Mouse (Mus musculus): ENCODE measurements around the gene Atp8b3.

Atp8b3 gene

DNA sequence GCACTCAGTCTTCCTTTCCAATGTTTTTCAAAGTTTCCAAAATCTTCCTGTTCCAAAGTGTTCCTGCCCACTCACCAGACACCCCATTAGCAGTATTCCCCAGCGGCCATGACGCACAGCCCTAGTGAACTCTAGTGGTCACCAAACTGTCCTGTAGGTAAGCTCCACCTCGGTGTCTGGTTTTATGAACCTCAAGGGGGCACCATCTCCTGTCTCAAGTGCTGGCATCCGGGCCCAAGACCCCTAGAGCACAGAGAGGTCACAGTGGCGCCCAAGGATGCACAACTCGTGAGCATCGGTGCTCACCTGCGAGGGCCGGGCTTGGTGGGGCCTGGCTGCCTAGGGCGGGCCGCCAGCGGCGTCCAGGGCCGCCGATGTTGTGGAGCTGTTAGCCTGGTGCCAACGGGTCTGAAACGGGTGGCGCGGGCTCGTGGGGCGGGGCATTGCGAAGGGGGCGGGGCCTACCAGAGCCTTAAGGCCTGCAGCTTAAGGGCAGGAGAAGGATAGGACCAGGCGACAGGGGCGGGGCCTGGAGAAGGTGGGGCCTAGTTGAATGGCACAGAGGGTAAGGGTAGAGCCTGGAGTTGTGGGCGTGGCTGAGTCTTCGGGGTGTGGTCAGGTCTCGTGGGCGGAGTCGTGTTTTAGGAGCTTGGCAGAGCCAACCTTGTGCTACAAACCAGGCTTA, at the start of gene Atp8b3:
Gene Atp8b3, minus strand, starts transcription at position 415 of the 685 bp plus-strand sequence.
- Histone ChIP-seq H3K27me3 (ENCODE audit: insufficient read depth, low read length) (peaks cover 12% of the 10 kb centered on the region), H3K36me3 (ENCODE audit: insufficient read depth, low read length) (peaks cover 36% of the 10 kb centered on the region), H3K9me3 (ENCODE audit: low read length) (no peaks in the 10 kb centered on the region), H3K4me3 (replicated peaks; ENCODE audit: low read length) (peak within 1 kb of the TSS; percentile 82), H3K4me1 (replicated peaks; ENCODE audit: low read depth, low read length) (peaks cover 65% of the 10 kb centered on the region)
- TF ChIP-seq NANOG (IDR thresholded peaks at IDR 0.05; ENCODE audit: borderline replicate concordance, low read length) (no peak), CTCF (conservative IDR thresholded peaks at IDR 0.05; ENCODE audit: low read length) (peak; percentile 18; the same call in 1 of the 2 replicates), POU5F1 (IDR thresholded peaks at IDR 0.05; ENCODE audit: borderline replicate concordance, low read length) (no peak)

DNA sequence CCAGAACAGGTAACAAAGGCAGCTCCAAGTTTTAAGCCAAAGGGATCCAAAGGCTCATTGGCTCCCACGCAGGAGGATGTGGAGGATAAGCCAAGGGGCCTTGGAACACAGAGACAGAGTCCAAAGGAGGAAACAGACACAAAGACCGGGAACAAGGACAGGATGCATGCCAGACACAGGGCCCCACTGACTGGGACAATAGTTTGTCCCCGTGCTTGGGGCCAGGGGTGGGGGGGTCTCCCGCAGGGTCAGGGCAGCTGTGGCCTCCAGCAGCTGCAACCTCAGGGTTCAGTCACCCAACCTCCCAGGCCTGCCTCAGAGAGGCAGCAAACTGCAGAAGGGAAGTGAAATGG, 48.4 kb upstream of the Atp8b3 start:
- TF ChIP-seq CTCF (conservative IDR thresholded peaks at IDR 0.05; ENCODE audit: low read length) (no peak), POU5F1 (IDR thresholded peaks at IDR 0.05; ENCODE audit: borderline replicate concordance, low read length) (no peak), NANOG (IDR thresholded peaks at IDR 0.05; ENCODE audit: borderline replicate concordance, low read length) (no peak)
- H3K4me3 ChIP-seq (replicated peaks; ENCODE audit: low read length), result peak overlapping the region; percentile 70
- H3K27me3 ChIP-seq (ENCODE audit: insufficient read depth, low read length), result no peaks in the 10 kb centered on the region
- H3K9me3 ChIP-seq (ENCODE audit: low read length), result no peaks in the 10 kb centered on the region
- H3K4me1 ChIP-seq (replicated peaks; ENCODE audit: low read depth, low read length), result peaks cover 85% of the 10 kb centered on the region
- peaks cover 39% of the 10 kb centered on the region for H3K36me3 ChIP-seq (ENCODE audit: insufficient read depth, low read length)

DNA sequence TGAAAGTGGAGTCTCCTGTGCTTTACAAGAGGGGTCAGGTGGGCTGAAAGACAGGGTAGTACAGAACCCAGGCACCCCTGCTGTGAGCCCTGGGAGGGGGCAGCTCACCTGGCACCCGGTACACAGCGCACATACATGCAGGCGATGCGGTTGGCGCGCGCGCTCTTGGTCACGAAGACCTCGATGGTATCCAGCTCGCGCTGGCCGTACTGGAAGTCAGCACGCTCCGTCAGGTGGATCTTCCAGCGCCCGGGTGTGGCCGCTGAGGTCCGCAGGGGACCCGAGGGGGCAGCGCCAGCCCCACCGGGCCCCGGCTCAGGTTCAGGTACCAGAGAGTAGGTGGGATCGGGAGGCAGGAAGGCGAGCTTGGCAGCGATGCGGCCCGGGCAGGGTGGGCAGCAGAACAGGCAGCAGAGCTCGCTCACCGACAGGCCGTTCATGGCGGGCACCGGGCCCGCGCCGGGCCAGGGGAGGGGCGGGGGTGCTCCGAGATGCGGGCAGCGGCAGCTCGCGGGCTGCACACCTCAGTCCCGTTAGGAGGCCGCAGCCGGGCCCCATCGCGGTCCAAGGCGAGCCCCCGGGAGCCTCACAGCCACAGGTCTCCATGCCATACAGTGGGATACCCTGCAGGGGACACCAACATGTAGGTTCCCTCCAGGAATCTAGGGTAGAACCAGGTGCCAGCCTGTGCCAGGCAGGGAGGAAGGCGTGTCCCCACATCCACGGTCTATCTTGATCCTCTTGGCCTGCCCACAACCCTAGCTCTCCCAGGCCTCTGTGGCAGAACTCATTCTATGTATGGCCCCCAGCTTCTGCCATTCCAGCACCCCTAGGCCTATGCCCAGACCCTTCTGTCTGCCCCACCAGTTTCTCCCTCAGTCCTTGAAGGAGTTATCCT, 47.7 kb upstream of the Atp8b3 start:
- H3K4me3 ChIP-seq (replicated peaks; ENCODE audit: low read length), result peak overlapping the region; percentile 70
- TF ChIP-seq POU5F1 (IDR thresholded peaks at IDR 0.05; ENCODE audit: borderline replicate concordance, low read length) (no peak), NANOG (IDR thresholded peaks at IDR 0.05; ENCODE audit: borderline replicate concordance, low read length) (no peak)
- H3K36me3 ChIP-seq (ENCODE audit: insufficient read depth, low read length), result peaks cover 43% of the 10 kb centered on the region
- no peaks in the 10 kb centered on the region for H3K27me3 ChIP-seq (ENCODE audit: insufficient read depth, low read length)
- H3K4me1 ChIP-seq (replicated peaks; ENCODE audit: low read depth, low read length), result peaks cover 80% of the 10 kb centered on the region
- H3K9me3 ChIP-seq (ENCODE audit: low read length), result no peaks in the 10 kb centered on the region

DNA sequence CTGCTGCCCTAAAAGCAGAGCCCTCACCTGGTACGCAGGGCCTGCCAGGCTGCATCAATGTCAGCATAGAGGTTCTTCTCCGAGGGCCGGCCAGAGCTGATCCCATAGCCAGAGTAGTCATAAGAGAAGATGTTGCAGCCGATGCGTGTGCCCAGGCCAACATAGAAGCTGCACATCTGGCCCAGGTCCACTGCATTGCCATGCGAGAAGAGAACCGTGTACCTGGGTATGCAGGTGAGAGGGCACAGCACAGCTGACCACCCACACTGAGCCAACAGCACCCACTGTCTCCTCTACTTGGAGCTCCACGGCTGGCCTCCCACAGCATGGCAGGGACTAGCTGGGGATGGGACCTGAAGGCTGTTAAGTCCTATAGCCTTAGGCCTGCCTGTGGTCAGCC, 46.7 kb upstream of the Atp8b3 start:
- no peaks in the 10 kb centered on the region for H3K9me3 ChIP-seq (ENCODE audit: low read length)
- peaks cover 70% of the 10 kb centered on the region for H3K4me1 ChIP-seq (replicated peaks; ENCODE audit: low read depth, low read length)
- no peaks in the 10 kb centered on the region for H3K27me3 ChIP-seq (ENCODE audit: insufficient read depth, low read length)
- H3K36me3 ChIP-seq (ENCODE audit: insufficient read depth, low read length), result peaks cover 54% of the 10 kb centered on the region
- H3K4me3 ChIP-seq (replicated peaks; ENCODE audit: low read length), result no peak overlapping the region; the same call in 1 of the 2 replicates
- no peak for TF ChIP-seq CTCF (conservative IDR thresholded peaks at IDR 0.05; ENCODE audit: low read length)
- TF ChIP-seq POU5F1 (IDR thresholded peaks at IDR 0.05; ENCODE audit: borderline replicate concordance, low read length), result no peak
- no peak for TF ChIP-seq NANOG (IDR thresholded peaks at IDR 0.05; ENCODE audit: borderline replicate concordance, low read length)

GRCm38 (mm10) chr10:80584642-80585552, 46.0 kb upstream of the Atp8b3 start:
- peaks cover 73% of the 10 kb centered on the region for H3K4me1 ChIP-seq (replicated peaks; ENCODE audit: low read depth, low read length)
- TF ChIP-seq POU5F1 (IDR thresholded peaks at IDR 0.05; ENCODE audit: borderline replicate concordance, low read length), result no peak
- H3K9me3 ChIP-seq (ENCODE audit: low read length), result no peaks in the 10 kb centered on the region
- peak overlapping the region; percentile 66 for H3K4me3 ChIP-seq (replicated peaks; ENCODE audit: low read length)
- H3K36me3 ChIP-seq (ENCODE audit: insufficient read depth, low read length), result peaks cover 54% of the 10 kb centered on the region
- no peaks in the 10 kb centered on the region for H3K27me3 ChIP-seq (ENCODE audit: insufficient read depth, low read length)

DNA sequence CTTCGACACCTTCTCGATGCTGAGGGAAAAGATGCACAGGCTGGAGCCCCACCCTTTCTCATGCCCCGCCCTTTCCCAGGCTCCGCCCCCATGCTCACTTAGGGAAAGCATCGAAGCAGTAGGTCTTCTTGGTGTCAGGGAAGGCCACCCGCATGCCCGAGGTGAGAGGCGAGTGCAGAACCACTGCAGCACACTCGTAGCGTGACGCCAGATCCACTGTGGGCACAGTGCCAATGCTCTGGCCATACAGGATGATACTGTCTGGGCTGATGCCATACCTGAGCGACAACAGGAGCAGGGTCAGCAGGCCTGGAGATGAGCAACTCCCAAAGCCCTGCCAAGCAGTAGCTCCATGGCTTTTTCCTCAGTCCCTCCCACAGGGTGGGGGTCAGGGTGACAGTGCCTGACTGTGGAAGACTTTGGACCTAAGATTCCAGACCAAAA, 45.1 kb upstream of the Atp8b3 start:
- H3K4me3 ChIP-seq (replicated peaks; ENCODE audit: low read length), result peak overlapping the region; percentile 66
- H3K36me3 ChIP-seq (ENCODE audit: insufficient read depth, low read length), result peaks cover 54% of the 10 kb centered on the region
- H3K4me1 ChIP-seq (replicated peaks; ENCODE audit: low read depth, low read length), result peaks cover 75% of the 10 kb centered on the region
- H3K27me3 ChIP-seq (ENCODE audit: insufficient read depth, low read length), result no peaks in the 10 kb centered on the region
- no peak for TF ChIP-seq POU5F1 (IDR thresholded peaks at IDR 0.05; ENCODE audit: borderline replicate concordance, low read length)
- no peak for TF ChIP-seq CTCF (conservative IDR thresholded peaks at IDR 0.05; ENCODE audit: low read length)
- no peak for TF ChIP-seq NANOG (IDR thresholded peaks at IDR 0.05; ENCODE audit: borderline replicate concordance, low read length)
- no peaks in the 10 kb centered on the region for H3K9me3 ChIP-seq (ENCODE audit: low read length)

DNA sequence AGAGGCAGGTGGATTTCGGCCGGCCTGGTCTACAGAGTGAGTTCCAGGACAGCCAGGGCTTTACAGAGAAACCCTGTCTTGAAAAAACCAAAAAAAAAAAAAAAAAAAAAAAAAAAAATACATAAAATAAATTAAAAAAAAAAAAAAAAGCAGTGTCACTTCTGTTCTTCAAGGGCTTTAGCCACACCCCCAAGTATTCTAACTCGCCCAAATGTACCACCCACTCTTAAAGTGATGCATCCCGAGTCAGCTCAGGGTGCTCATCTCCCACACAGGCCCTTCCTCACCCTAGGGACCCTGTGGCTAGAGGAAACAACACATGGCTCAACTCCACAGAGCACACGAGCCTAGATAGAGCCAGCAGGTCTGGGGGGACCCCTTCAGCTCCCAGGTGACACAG, 44.1 kb upstream of the Atp8b3 start:
- TF ChIP-seq NANOG (IDR thresholded peaks at IDR 0.05; ENCODE audit: borderline replicate concordance, low read length), result no peak
- no peak for TF ChIP-seq CTCF (conservative IDR thresholded peaks at IDR 0.05; ENCODE audit: low read length)
- TF ChIP-seq POU5F1 (IDR thresholded peaks at IDR 0.05; ENCODE audit: borderline replicate concordance, low read length), result no peak
- no peaks in the 10 kb centered on the region for H3K9me3 ChIP-seq (ENCODE audit: low read length)

DNA sequence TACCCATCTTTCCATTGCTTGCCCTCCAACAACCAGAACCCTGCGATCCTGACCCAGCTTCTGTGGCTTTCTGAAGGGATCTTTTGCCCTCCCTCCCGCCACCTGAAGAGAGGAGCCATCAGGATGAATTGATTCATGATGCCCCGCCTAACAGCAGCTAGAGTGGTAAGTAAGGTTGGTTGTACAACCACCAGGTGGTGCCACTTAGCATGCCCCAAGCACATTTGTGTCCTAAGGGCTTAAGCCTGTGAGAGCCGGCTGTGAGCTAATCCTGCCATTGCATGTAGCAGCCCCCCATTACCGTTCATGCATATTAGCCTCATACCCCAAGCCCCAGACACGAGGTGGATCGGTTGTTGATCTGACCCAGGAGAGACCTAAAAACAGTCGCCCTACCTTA, 40.0 kb upstream of the Atp8b3 start:
- Histone ChIP-seq H3K36me3 (ENCODE audit: insufficient read depth, low read length) (peaks cover 48% of the 10 kb centered on the region), H3K4me1 (replicated peaks; ENCODE audit: low read depth, low read length) (peaks cover 57% of the 10 kb centered on the region), H3K9me3 (ENCODE audit: low read length) (no peaks in the 10 kb centered on the region), H3K27me3 (ENCODE audit: insufficient read depth, low read length) (no peaks in the 10 kb centered on the region), H3K4me3 (replicated peaks; ENCODE audit: low read length) (peak overlapping the region; percentile 93)
- TF ChIP-seq NANOG (IDR thresholded peaks at IDR 0.05; ENCODE audit: borderline replicate concordance, low read length), result no peak
- TF ChIP-seq CTCF (conservative IDR thresholded peaks at IDR 0.05; ENCODE audit: low read length), result peak; percentile 57

More for the DNA sequence above, 44.1 kb upstream of the Atp8b3 start:
- Histone ChIP-seq H3K4me1 (replicated peaks; ENCODE audit: low read depth, low read length) (peaks cover 71% of the 10 kb centered on the region), H3K36me3 (ENCODE audit: insufficient read depth, low read length) (peaks cover 54% of the 10 kb centered on the region), H3K4me3 (replicated peaks; ENCODE audit: low read length) (peak overlapping the region; percentile 66), H3K27me3 (ENCODE audit: insufficient read depth, low read length) (no peaks in the 10 kb centered on the region)

Measured in E14TG2a.4 (cell line).